Mouse (Mus musculus) forebrain, embryonic 14.5 days (tissue): ENCODE measurements around the gene Cdk19. TPM values are rescaled to one million over a fixed set of nuclear protein-coding genes. Genes with fewer than 3 reads are reported as not detected.
"Not testable (repeated sequence)": the region's sequence is repeated elsewhere in the genome, so short reads cannot be mapped to it uniquely, and the experiment has no call there.

Experiments used
- ATAC-seq: fragments of 200-750 bp; cut with Nextera tagmentation; 2 replicates; pipeline ENCODE4 v1.8.0; 2017; ENCODE audit warnings: mild to moderate bottlenecking, moderate library complexity
- DNase-seq: peaks from one replicate; pipeline ENCODE4 v3.0.0-alpha.2; 2015; ENCODE audit warnings: low spot score
- H3K27ac ChIP-seq: fragments of 300-500 bp; sonication (generic); 2 replicates; pipeline ENCODE4 v1.5.1; 2014; ENCODE audit warnings: low read depth, mild to moderate bottlenecking, control low read depth, low read length, moderate library complexity
- H3K27me3 ChIP-seq: fragments of 300-500 bp; sonication (generic); replicated peaks from 2 replicates; pipeline ENCODE4 v1.6.1; 2014; ENCODE audit warnings: low read length, control low read depth, mixed read lengths; ENCODE audit not compliant: control insufficient read depth, insufficient read depth
- H3K36me3 ChIP-seq: fragments of 300-500 bp; sonication (generic); 2 replicates; pipeline ENCODE4 v1.6.1; 2014; ENCODE audit warnings: low read length, control low read depth; ENCODE audit not compliant: control insufficient read depth, insufficient read depth
- H3K4me1 ChIP-seq: fragments of 300-500 bp; sonication (generic); 2 replicates; pipeline ENCODE4 v1.6.1; 2014; ENCODE audit warnings: antibody characterized with exemption, low read length, control low read depth; ENCODE audit not compliant: control insufficient read depth, insufficient read depth
- H3K4me2 ChIP-seq: fragments of 300-500 bp; sonication (generic); 2 replicates; pipeline ENCODE4 v1.6.1; 2014; ENCODE audit warnings: mild to moderate bottlenecking, control low read depth, low read length
- H3K4me3 ChIP-seq: fragments of 300-500 bp; sonication (generic); 2 replicates; pipeline ENCODE4 v1.5.1; 2014; ENCODE audit warnings: low read depth, low read length, control low read depth
- H3K9ac ChIP-seq: fragments of 300-500 bp; sonication (generic); 2 replicates; pipeline ENCODE4 v1.6.1; 2014; ENCODE audit warnings: mild to moderate bottlenecking, low read length, control low read depth, moderate library complexity
- H3K9me3 ChIP-seq: fragments of 300-500 bp; sonication (generic); replicated peaks from 2 replicates; pipeline ENCODE4 v1.6.1; 2016; ENCODE audit warnings: low read length, control low read depth, mixed read lengths; ENCODE audit not compliant: control insufficient read depth
- WGBS: fragments of 180-500 bp; shearing (Covaris S2); extraction: QIAGEN DNeasy Blood & Tissue Kit; methylation state at CpG from one replicate; pipeline ENCODE4 v1.1.7; 2014; 5-methylcytosine and 5-hydroxymethylcytosine counted together
- polyA plus RNA-seq: library from polyadenylated mRNA; unstranded; fragments of >200 nt; fragmentation: Nextera tagmentation; extraction: Ambion mirVana; gene quantifications from 2 replicates; pipeline ENCODE4 v1.2.1, GENCODE M21; 2014

Cdk19 gene
- polyA plus RNA-seq, 1 experiment from 2014 or later: 16.6 TPM

DNA sequence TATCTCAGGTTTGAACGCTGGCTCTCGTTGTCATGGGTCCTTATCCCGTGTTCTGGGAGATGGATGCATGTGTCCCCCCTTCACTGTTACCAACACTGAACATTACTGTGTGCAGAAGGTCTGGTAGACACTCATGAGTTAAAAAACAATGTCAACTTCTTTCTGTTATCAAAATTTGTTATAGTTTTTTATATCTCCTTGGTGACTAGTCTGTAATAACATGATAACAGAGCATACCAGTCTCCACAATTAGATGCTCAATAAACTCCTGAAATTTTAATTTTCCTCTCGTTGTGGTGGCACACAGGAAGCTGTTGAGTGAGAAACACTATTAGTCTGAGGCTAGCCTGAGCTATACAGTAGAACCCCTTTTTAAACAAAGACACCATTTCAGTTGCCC is 159.1 kb downstream of the Cdk19 start:
- Histone ChIP-seq H3K4me1 (no peaks in the 10 kb centered on the region; the same call in 1 of the 2 replicates), H3K4me3 (no peak overlapping the region), H3K9ac (no peak overlapping the region), H3K4me2 (no peak overlapping the region), H3K9me3 (no peaks in the 10 kb centered on the region), H3K27ac (no peak overlapping the region), H3K36me3 (no peaks in the 10 kb centered on the region), H3K27me3 (no peaks in the 10 kb centered on the region)
- 94% methylated on average over 4 of the region's 4 CpGs for WGBS
- no peak for ATAC-seq
- no peak for DNase-seq

DNA sequence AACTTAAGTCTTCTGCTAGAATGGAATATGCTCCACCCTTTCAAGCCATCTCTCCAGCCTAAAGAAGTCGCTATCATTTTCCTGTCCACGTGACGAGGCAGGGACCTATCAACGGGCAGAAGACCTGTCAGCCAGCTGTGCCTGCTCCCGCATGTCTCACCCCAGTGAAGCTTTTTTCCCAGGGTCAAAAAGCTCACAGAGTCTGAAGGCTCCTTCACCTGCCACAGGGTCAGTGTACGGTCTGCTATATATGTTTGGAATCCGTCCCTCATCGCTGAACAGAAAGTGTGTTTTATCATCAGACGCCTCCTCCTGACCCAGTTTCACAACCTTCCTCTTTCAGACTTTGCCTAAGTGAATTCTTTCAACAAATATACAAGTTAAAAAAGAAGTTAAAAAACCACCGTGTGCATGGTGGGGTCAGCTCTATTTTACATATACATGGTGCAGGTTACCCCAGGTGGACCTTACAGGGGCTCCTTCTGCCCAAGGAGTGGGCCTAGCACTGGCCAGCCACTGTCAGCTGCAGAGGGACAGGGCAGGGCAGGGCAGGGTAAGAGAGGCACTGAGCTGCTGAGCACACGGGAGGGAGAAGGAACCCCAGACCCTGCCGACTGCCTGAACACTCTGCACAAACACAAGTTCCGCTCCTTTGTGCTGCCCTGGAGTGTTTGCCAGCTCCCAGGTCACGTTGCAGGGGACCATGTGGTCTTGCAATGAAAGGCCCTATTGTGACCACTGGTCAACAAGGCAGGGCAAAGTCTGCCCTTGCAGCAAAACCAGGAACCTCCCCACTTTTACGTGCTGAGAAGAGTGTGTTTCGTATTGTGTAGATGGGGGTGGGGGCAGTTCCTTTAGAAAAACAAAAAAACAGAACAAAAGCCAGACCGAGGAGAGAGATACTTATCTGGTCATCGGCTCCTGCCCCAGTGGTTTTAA is 160.2 kb downstream of the Cdk19 start:
- Histone ChIP-seq H3K9ac (no peak overlapping the region), H3K36me3 (no peaks in the 10 kb centered on the region), H3K27me3 (no peaks in the 10 kb centered on the region), H3K4me2 (0 out of 2 replicates have a peak overlapping the region, but pooled peaks have one; percentile 7), H3K4me1 (no peaks in the 10 kb centered on the region; the same call in 1 of the 2 replicates), H3K4me3 (no peak overlapping the region), H3K9me3 (no peaks in the 10 kb centered on the region), H3K27ac (no peak overlapping the region)
- ATAC-seq: peak; percentile 65
- peak; percentile 39 for DNase-seq
- 49% methylated on average over 18 of the region's 18 CpGs for WGBS

DNA sequence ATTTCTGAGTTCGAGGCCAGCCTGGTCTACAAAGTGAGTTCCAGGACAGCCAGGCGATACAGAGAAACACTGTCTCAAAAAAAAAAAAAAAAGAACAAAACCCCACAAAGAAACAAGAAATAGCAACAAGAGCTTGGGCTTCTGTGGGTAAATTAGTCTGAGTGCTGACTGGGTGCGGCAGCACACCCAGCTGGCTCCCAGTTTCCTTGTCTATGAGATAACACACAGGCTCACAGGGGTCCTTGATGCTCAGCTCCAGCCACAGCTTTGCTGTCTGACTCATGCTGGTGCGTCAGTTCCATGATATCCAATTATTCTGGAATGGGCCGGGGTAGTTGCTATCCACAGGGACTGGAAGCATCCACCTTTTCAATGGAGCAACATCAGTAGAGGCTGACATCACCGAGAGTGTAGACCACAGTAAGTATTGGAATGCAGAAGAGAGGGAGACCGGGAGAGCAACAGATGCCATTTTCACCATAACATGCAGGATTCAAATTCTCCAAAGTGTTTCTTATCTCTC is 161.4 kb downstream of the Cdk19 start:
- DNase-seq: no peak
- no peaks in the 10 kb centered on the region; the same call in 1 of the 2 replicates for H3K4me1 ChIP-seq
- H3K9ac ChIP-seq: no peak overlapping the region
- 89% methylated on average over 7 of the region's 7 CpGs for WGBS
- H3K36me3 ChIP-seq: no peaks in the 10 kb centered on the region
- H3K4me2 ChIP-seq: no peak overlapping the region
- no peak for ATAC-seq
- no peak overlapping the region for H3K27ac ChIP-seq
- no peaks in the 10 kb centered on the region for H3K9me3 ChIP-seq
- H3K27me3 ChIP-seq: no peaks in the 10 kb centered on the region
- H3K4me3 ChIP-seq: no peak overlapping the region

DNA sequence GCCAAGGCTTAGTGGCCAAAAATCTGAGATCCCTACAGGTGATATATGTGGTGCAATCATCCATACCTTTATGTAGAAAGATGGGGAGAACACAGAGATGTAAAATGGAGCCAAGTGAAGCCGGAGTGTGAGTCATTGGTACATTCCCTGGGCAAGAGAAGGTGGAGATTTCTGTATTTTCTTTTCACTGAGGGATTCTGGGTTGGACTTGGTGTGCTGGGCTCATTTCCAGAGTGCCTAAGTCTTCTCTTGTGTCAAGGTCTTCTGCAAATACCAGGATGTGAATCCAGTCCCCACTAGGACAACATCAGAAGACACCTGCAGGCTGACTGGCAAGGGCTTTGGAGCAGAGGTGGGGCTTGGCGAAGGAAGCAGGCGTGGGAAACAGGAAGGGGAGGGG is 163.4 kb downstream of the Cdk19 start:
- no peak for DNase-seq
- no peaks in the 10 kb centered on the region for H3K9me3 ChIP-seq
- H3K9ac ChIP-seq: no peak overlapping the region

DNA sequence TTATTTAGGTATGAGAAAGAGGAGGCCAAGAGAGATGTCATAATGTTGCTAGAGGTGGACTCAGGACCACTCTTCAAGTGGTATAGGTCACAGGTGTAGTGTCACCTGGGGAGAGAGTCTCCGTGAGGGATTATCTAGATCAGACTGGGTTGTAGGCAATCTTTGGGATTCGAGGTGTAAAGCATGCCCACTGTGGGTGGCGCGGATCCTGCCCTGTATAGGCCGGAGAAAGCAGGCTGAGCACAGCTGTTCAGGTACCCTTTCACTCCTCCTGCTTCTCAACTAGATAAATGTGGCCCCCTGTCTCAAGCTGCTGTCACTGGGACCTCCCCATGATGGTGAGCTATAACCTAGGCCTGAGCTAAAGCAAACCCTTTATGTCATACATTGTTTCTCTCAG is 171.0 kb downstream of the Cdk19 start:
- Histone ChIP-seq H3K9me3 (no peaks in the 10 kb centered on the region), H3K4me3 (no peak overlapping the region)
- WGBS: 90% methylated on average over 5 of the region's 5 CpGs

More for the DNA sequence above, 163.4 kb downstream of the Cdk19 start:
- no peaks in the 10 kb centered on the region for H3K27me3 ChIP-seq
- WGBS: 84% methylated on average over 2 of the region's 3 CpGs
- no peak overlapping the region for H3K4me3 ChIP-seq
- no peak overlapping the region for H3K27ac ChIP-seq
- ATAC-seq: no peak
- no peaks in the 10 kb centered on the region; the same call in 1 of the 2 replicates for H3K4me1 ChIP-seq
- H3K4me2 ChIP-seq: no peak overlapping the region
- no peaks in the 10 kb centered on the region for H3K36me3 ChIP-seq

DNA sequence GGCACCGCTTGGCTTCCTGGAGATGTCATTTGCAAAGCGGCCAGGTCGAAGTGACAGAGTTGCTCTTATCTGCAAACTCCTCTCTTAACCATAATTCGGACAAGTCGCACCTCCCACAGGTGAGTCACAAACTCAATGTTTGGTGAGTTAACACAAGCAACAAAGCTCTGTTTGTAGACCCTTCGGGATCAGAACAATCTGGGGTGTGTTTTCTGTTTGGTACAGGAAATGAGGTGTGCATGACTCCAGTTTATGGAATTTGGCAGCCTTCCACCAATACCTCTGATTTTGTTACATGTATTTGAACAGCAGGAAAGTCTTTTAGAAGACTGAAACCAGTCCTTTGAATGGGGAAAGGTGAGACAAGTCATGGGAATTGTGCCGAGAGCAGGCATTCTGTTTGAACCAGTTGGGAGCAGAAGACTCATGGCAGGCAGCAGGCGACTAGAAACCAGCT is 171.9 kb downstream of the Cdk19 start:
- no peak overlapping the region for H3K9ac ChIP-seq
- no peaks in the 10 kb centered on the region for H3K27me3 ChIP-seq
- H3K4me3 ChIP-seq: no peak overlapping the region
- H3K27ac ChIP-seq: no peak overlapping the region
- no peaks in the 10 kb centered on the region for H3K36me3 ChIP-seq
- DNase-seq (no peak), ATAC-seq (no peak)
- no peaks in the 10 kb centered on the region for H3K4me1 ChIP-seq
- H3K4me2 ChIP-seq: no peak overlapping the region
- WGBS: 93% methylated on average over 8 of the region's 8 CpGs
- H3K9me3 ChIP-seq: no peaks in the 10 kb centered on the region

More for the DNA sequence above, 171.0 kb downstream of the Cdk19 start:
- H3K27me3 ChIP-seq: no peaks in the 10 kb centered on the region
- no peak overlapping the region for H3K4me2 ChIP-seq
- no peaks in the 10 kb centered on the region for H3K36me3 ChIP-seq
- no peak overlapping the region for H3K27ac ChIP-seq
- DNase-seq (no peak), ATAC-seq (no peak)
- no peaks in the 10 kb centered on the region for H3K4me1 ChIP-seq
- no peak overlapping the region for H3K9ac ChIP-seq

DNA sequence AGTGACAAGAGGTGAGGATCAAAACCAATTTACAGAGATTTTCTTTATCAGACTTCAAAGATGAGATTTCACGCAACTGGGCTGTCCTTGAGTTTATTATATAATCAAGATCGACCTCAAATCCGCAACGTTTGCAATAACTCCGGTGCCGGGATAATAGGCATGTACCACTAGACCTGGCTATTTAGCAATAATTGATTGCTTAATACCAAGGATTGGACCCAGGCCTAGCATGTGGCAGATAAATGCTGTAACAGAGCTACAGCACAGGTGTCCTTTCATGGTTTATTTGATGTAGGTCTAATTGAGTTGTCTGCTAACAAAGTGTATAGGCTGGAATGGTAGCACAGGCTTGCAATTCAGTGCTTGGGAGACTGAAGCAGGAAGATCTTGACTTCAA is 172.8 kb downstream of the Cdk19 start:
- H3K27me3 ChIP-seq: no peaks in the 10 kb centered on the region
- H3K9ac ChIP-seq: no peak overlapping the region
- no peak for DNase-seq
- WGBS: 96% methylated on average over 6 of the region's 6 CpGs
- H3K9me3 ChIP-seq: no peaks in the 10 kb centered on the region
- no peaks in the 10 kb centered on the region for H3K4me1 ChIP-seq
- H3K4me3 ChIP-seq: no peak overlapping the region
- no peak overlapping the region for H3K27ac ChIP-seq
- no peaks in the 10 kb centered on the region for H3K36me3 ChIP-seq
- ATAC-seq: no peak
- no peak overlapping the region for H3K4me2 ChIP-seq

DNA sequence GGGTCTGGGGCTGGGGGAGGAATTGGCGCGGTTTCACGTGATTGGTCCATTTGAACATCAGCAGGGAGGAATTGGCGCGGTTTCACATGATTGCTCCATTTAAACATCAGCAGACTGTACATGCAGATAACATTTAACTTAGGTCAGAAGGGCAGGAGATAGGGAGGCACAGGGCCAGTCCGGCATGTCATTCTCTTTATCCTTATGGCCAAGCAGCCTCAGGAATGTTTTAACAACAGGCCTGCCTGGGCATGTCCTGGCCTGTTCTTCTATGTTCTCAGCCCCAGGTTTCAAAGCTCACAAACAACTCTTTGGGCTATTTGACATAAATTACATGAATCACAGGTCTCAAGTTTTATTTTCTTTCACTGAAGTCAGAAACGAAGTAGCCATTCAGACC is 173.6 kb downstream of the Cdk19 start:
- not testable (repeated sequence) for H3K36me3 ChIP-seq, H3K4me1 ChIP-seq, H3K9me3 ChIP-seq, ATAC-seq, H3K4me3 ChIP-seq, H3K4me2 ChIP-seq, H3K9ac ChIP-seq, H3K27me3 ChIP-seq, DNase-seq, H3K27ac ChIP-seq
- 96% methylated on average over 7 of the region's 7 CpGs for WGBS

DNA sequence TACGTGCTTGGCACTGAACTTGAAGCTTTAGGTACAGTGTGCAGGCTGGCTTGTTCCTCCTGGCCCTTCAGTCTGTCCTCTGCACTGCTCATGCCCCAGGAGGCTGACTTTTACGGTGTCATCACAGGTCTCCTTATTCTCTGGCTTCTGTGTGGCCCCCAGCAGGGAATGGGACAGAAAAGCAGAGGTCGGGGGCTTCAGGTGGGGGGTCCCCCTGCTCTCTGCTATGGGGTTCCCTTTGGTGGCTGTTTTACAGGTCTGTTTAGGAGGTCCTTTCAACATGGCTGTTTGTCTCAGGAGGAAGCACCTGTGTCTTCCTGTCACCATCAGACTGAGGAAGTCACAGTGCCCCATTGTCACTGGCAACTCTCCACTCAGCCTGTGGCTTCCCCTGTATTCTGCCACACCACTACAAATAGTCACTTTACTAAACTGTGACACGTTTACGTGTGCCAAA is 175.9 kb downstream of the Cdk19 start:
- Histone ChIP-seq H3K4me2 (no peak overlapping the region), H3K4me1 (0 out of 2 replicates have a peak, but pooled peaks cover 3% of the 10 kb centered on the region), H3K9me3 (no peaks in the 10 kb centered on the region), H3K27me3 (no peaks in the 10 kb centered on the region), H3K36me3 (no peaks in the 10 kb centered on the region), H3K4me3 (no peak overlapping the region), H3K9ac (no peak overlapping the region), H3K27ac (no peak overlapping the region)
- 88% methylated on average over 5 of the region's 5 CpGs for WGBS
- no peak for ATAC-seq
- no peak for DNase-seq
